Mouse (Mus musculus): ENCODE data around the gene Ift74.
A peak's percentile ranks its signal among the peaks of the same experiment; 100 is the strongest.
"Not testable (repeated sequence)": the region's sequence is repeated elsewhere in the genome, so short reads cannot be mapped to it uniquely, and the experiment has no call there.

The Ift74 gene

DNA sequence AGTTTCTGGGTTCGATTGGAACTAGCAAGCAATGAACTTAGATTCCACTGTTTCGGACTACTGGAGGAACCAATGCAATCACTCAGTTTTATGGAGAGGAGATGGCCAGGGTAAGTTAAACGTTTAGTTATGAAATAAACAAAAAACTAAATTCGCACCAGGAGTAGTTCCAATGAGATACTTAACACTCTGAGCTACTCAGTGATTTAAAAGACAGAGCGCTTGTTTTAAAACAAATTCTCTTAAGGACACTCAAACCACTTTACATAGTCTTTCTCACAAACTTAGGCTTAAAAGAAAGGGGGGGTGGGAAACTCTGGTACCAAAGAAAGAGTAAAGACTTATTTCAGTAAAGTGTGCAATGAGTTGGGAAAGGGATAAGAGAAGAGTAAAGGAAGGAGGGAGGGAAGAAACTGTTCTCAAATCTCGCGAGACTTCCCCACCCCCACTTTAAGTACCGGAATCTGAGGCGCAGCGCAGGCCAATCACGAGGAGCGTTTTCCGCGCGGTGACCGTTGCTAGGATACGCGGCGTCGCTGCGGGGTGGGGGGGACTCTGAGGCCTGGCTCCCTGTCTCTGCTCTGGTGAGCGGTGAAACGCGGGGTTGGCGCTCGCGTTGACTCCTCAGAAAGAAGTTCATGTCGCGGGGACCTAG is at the start of gene Ift74:
TSS of gene Ift74 (plus strand) at position 520 of the 655 bp plus-strand sequence.
- DNase-seq: peak; percentile 93

DNA sequence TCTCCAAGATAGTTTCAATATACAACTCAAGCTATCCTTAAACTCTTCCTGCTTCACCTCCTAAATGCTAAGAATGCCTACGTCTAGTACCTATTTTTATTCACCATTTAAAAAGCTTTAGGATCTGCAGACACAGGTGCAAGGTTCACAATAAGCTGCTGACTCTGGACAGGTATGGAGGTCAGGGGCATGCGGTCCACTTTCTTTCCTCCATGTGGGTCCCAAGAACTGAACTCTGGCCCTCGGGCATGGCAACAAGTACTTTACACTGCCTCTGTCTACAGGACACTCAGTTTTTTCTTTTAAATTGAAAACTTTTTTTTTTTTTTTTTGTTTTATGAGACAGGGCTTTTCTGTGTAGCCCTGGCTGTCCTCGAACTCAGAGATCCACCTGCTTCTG is 41.6 kb upstream of the Ift74 start:
- DNase-seq: no peak

DNA sequence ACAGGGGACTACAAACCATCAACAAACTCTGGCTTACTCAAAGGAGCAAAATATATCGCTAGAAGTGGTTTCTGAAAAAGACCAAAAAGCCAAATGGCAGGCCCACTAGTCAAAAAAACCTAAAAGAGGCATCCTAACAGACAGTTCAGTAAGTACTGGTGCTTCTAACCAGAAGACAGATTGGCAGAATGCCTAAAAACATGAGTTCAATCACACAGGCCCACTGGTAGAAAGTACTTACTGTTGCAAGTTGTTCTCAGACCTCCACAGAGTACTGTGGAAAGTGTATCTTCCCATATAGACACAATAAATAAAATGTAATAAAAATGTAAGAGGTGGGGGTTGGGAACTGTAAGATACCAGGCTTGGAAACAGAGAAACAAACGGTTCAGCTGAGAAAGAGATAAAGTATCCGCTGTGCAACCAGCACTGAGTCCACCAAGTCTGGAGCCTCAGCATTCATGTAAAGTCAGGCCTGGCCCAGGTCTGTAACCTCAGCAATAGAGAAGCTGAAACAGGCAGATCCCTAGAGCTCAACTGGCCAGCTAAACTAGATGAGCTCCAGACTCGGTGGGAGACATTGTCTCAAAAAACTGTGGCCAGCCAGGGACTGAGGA is 22.4 kb upstream of the Ift74 start:
- DNase-seq: no peak

DNA sequence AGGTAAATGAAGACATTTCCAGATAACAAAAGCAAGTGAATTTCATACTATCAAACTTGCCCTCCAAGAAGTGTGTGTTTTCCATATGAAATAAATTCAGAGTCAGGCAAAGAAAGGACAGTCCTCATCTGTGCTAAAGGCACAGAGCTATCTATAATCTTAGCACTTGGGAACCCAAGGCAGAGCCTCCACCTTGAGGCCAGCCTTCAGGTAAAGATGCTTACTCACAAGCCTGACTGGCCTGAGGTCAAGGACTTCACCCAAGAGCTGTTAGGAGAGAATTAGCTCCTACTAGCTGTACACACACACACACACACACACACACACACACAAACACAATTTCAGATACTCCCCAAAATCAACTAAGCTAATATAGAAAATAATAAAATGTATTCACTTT is 21.6 kb upstream of the Ift74 start:
- no peak for DNase-seq

DNA sequence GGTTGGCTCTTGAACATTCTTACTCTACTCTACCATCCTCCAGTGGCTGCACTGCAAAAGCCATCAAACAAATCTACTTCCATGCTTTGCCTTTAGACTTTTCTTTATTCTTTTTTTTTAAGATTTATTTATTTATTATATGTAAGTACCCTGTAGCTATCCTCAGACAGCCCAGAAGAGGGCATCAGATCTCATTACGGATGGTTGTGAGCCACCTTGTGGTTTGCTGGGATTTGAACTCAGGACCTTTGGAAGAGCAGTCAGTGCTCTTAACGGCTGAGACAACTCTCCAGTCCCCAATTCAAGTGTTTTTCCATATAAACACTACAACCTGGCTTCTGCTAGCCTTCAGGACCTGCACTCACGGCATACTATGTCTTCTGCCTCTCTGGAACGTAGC is 12.9 kb upstream of the Ift74 start:
- no peak for DNase-seq

DNA sequence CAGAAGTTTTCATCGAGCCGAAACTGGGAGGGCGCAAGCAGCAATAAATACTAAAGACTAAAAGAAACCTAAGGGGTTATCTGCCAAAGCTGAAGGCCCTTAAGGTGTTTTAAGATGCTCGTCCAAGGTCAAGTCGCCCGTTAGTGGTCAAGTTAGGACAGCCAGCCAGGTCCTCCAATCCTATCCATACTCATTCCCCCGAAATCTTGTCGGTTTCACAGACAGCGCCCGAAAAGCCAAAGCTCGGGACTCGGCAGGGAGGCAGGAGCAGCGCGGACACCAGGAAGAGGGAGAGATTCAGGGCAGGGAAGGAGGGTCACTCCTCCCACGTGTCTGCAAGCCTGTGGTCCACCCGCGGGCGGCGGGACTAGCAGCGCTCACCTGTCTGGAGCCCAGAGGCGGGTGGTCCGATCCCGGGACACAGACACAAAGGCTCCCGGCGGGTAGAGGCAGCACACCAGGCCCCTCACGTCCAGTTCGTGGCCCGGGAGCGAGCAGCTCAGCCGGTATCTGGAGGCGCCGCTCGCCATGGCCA is 11.7 kb upstream of the Ift74 start:
- no peak for DNase-seq

DNA sequence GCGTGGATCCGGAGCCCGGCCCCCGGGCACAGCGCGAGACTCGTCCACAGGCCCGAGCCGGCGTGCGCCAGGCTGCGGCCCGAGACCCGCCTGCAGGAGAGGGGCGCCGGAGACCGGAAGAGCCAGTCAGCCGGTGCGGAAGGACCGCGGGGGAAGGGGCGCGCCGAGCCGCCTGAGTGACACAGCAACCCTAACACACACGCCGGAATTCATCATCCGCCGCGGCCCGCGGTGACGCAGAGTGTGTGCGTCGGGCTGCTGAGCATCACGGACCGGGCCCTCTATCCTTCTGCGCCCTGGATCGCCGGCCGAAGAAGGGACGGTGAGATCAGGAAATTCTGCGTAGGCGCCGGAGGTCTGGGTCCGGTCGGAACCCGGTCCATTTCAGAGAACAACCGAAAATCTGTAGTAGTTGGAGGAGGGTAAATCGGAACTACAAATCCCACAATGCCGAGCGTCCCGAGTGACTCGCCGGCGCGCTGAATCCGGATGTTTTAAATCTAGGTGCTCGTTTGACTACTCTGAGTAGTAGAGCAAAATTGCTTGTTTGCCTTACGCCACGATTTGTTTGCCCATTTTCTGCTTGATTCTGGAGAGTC is 11.2 kb upstream of the Ift74 start, which contains the start of gene Plaa:
TSS of gene Plaa (minus strand) at position 214 of the 599 bp plus-strand sequence.
- DNase-seq: peak; percentile 90

DNA sequence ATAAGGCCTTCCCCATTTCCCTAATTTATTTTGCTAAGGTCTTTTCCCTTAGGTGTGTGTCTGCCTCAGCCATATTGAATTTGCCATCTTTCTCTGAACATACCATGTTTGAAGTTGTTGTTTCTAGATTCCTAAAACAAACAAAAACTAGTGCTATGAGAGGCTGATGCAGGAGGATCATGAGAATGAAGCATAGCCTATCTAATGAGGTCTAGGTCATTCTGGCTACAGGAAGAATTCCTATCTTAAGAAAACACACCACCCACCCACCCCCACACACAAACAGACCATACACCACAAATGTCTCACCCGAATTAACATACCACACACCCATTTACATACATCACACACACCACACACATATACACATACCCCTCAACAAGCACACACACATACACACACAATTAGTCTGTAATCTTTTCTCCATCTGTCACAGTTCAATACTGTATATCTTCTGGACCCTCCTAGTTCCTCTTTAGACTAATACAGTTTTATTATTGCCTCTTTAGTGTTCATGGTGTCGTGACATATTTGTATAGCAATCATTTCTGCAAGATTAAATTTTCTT is 9.8 kb upstream of the Ift74 start:
- DNase-seq: no peak

DNA sequence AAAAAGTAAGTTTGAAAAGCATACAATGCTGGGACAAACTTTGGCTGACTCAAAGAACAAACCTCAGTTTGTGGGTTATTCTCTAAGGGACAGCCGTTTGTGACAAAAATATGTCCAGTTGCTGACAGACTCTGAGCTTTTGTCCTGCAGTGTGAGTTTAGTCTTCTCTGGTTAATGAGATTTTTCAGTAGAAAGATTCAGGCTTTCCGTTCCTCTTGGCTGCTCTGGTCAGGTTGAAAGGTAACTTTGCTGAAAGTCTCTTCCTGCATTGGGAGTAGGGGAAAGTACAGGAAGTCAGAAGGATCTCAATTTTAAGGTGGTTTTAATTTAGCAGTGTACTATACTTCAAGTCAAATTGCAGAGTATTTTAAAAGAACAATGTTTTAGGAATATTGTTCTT is 8.7 kb upstream of the Ift74 start:
- no peak for DNase-seq

DNA sequence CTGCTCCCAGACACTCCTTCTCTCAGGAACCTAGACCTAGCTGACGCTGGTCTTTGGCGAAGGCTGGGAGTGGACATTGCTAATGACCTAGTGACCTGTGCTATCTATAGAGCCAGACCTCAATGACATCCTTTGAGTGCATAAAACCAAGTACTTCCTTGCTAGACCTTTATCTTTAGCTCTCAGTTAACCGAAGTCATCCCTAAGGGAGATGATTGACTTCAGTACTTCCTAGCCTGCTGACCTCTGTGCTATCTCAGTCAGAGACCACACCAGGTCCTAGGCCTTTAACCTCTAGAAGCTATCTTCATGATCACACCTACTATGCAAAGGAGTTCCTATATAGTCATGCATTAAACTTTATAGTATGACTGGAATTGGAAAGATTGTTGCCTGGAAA is 4.0 kb upstream of the Ift74 start:
- no peak for DNase-seq

DNA sequence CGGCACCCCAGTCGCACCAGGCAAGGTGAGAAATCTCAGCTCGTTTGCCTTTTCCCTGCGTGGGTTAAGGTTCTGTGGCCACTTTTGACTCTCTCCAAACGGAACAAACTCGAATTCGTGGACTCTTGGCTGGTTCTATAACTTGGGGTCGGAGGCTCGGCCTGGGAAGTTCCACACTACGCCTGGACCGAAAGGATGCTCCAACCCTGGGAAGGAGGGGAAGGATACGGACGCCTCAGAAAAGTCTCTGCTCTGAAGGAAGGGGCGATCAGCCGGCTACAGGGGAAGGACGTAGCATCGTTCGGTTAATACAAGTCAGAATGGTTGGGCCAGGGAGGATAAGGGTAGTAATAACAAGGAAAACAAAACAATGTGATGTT is 326 bp downstream of the Ift74 start:
- DNase-seq: no peak

DNA sequence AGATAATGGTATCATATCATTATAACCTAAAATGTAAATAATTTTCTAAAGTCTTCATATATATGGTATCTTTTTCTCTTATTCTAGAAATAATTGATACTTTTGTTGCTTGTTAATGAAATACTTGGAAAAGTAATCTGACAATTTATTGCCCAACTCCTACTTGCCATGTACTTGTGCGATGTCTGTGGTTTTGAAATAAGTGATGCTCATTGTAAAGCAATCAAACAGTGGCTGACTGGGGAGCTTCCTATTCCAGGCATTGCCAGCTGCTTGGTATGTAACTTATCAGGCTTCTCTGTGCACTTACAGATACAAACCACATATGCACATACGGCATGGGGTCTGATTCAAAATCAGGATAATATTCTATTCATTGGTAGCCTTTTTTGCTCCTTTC is 5.8 kb downstream of the Ift74 start:
- DNase-seq: no peak

DNA sequence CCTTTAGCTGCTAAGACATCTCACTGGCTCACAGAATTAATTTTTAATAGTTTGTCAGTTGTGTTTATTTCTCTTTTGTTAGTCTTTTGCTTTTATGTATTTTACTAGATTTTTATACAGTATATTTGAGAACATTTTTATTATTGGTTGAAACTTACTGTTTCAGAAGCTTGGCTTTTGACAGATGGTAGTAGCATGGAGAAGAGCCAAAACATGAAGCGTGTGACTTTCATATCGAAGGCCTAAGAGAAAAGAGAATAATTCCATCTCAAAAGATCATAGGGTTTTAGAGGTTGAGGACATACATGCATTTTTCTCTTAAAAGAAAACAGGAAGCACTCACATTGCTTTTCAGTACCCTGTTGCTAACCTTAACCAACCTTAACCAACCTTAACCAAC is 28.9 kb downstream of the Ift74 start:
- DNase-seq: no peak

DNA sequence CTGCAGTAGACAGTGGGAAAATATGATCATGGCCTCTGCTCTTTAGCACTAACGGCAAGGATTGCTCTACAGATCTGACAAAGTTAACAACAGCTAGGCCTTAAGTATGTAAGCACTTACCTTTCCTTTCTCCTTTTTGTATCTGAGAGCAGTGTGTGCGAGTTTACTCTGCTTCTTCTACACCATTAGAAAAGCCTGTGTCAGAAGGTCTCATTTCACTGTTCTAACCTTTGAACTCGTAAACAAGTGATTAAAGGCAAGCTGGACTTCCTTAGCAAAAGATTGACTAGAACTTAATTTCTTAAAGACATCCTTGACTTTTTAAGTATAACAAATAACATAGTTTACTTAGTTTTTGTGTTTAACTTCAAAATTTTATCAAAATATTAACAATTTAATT is 35.6 kb downstream of the Ift74 start, which contains the start of gene Lrrc19:
TSS of gene Lrrc19 (minus strand) at position 225 of the 400 bp plus-strand sequence.
- no peak for DNase-seq

DNA sequence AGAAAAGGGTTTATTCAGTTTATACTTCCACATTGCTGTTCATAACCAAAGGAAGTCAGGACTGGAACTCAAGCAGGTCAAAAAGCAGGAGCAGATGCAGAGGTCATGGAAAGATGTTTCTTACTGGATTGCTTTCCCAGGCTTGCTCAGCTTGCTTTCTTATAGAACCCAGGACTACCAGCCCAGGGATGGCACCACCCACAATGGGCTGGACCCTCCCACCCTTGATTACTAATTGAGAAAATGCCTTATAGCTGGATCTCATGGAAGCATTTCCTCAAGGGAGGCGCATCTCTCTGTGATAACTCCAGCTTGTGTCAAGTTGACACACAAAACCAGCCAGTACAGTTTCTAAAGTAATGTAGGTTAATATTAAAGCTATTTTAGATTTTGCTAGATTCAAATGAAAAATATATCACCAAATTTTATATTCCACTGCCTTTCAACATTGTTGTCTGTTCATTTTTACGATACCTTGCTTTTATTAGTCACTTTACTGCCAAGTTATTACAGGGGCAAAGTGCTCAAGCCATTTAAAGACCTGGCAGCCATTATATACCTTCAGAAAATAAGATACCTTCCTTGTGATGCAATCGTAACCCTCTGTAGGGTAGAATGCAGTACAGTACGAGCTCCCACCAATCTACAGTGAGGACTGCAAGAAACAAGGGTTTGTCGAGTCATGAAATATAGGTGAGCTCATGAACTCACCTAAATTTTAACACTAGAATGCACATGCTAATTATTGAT is 36.3 kb downstream of the Ift74 start:
- DNase-seq: not testable (repeated sequence)

DNA sequence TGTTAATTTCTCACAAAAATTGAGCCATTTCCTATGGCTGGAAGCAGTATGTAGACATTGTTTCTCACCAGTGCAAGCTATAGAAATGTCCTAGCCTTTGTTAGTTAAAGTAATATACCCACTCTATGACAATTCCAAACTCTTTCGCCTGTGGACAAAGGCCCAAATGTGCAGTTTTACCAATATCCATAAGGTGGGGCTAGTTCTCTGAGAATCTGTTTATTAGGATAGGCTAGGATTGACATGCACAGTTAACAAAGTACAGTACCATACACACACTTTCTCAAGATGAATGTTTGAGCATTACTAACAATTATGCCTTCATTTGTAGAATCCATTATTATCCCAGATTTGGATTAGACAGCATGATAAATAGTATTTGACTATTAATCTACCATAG is 55.4 kb downstream of the Ift74 start:
- no peak for DNase-seq

DNA sequence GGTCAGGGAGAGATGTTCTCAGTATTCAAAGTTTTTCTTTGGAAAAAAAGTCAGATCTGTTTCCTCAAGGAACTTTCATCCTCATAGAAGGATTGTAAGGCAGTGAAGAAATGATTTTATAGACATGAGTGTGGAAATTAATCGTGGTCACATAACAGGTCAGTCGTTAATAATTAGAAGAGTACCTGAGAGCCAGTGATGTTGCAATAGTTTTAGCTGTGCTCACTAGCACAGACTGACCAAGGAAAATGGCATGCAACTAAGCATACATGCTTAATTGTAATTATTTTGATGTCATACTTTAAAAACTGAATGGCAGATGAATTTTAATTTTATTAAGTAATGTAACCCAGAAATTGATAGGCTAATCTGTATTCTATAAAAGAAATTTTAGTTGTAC is 66.4 kb downstream of the Ift74 start:
- no peak for DNase-seq

DNA sequence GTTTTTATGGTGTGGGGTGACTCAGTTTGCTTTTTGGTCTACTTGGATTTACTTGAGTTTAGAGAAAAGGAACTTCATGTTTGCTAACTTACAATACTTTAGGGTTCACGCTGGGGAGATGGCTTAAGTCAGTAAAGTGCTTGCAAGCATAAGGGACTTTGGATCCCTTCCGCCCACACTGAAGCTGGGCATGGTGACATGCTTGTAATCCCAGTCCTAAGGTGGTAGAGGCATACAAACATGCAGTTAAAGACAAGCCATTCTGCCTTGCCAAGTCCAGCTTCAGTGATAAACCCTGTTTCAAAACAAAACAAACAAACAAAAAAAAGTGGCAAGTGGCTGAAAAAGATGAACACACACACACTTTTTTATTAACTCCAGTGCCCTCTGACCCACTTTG is 66.9 kb downstream of the Ift74 start:
- DNase-seq: no peak

DNA sequence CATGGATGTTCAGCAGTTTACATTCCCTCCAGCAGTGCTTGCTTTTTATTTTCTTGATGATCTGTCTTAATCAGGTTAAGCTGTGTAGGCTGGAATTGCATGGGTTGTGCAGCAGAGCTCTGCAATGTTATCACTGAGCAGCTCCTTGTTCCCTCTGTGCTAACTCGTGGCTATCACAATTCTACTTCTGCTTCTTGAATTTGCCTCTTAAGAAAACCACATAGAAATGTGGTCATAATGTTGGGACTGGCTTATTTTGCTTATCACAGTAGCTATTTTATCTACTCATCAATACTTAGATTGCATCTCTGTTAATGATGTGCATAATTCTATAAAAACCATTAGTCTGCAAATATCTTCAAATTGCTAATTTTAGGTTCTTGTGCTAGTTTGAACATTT is 67.7 kb downstream of the Ift74 start:
- DNase-seq: no peak

DNA sequence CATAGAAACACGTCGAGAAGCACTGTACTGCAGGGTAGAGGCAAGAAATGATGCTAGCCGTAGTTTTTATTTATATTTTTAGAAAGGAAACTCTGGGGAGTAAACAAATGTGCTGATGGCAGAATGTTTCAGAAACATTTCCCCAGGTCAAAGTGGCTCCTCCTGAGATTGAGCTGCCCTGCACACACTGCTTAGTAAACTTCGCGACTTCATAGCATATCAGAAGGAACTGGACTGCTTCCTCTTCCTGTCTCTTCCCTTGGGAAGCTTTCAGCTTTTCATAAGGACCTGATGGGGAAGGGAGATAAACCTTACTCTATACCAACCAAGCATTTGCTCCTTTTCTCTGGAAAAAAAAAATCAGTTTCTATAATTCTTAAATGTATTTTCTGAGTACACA is 69.0 kb downstream of the Ift74 start:
- DNase-seq: no peak

DNA sequence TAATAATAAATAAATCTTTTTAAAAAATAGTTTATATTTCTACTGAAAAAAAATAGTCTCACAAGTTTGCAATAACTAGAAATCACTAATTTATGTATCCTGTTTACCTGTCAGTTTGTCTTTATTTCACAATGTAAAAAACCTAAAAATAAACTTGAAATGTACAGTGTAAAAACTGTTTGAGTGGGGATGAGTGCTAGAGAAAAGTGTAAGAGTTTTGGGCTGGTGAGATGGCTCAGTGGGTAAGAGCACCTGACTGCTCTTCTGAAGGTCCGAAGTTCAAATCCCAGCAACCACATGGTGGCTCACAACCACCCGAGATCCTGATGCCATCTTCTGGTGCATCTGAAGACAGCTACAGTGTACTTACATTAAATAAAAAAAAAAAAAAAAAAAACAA is 75.5 kb downstream of the Ift74 start:
- DNase-seq: not testable (repeated sequence)

DNA sequence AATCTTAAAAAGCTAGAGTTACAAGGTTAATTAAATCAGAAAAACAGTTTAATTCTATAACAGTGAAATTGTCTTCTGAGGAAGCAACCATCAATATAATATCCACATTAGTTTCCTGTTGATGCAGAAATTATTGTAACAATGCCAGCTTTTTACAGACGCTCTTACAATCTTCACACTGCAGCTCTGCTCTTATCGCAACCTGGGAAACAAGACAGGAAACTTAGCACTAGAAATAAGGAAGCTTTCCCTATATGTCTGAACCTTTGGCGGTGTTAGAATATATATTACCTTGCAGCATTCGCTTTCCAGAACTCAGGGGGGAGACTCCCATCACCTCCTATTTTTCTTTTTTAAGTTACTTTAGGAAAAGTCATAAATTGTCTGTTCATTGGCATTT is 76.8 kb downstream of the Ift74 start:
- DNase-seq: no peak

DNA sequence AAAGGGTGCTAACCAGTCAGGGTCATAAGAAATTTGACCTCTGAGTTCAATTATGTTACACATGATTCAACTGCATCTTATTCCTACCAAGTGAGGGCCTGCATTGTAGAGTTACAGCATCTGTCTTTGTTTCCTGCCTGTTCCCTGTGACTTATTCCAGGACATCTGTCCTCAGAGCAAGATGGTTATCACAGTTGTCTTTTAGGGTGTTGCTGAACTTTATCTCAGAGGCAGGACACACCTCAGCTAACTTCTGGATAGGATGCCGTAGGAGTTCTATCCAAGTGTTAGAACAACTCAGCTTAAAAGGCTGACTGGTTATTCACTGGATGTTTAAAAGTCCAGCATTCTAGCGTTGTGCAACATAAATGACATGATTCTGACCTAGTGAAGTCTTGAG is 77.9 kb downstream of the Ift74 start:
- no peak for DNase-seq
